ENCODE assay signal across 15 mouse cellular contexts in the genomic region with DNA sequence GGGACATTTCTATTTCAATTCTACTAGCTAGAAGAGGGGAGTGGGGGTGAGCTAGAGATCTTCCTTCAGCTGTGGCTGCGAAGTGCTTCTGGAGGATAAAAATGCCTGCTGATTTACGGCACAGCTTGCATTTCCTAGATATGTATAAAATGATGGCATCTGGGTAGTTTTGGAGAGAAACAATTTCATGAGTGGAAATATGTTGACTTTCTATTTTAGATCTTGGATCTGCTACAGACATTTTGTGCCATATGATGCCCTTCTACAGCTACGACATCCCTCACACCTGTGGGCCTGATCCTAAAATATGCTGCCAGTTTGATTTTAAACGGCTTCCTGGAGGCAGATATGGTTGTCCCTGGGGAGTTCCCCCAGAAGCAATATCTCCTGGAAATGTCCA.
DNase-seq lines count a peak whose midpoint lies in the region.
"Had no signal": no experiment of that assay in that cellular context is flagged by ENCODE, and none has a peak within 500 bp of the region (broad histone marks: within the 10 kb centered on the region; RNA-seq: fewer than 3 reads in every experiment).

No protein-coding gene starts in this region.

- peak; percentile 19 for DNase-seq in cerebellum, adult 9-10 months
- no peak for DNase-seq in cerebellum, adult 11 months
- peak; percentile 11 for DNase-seq in layer of hippocampus, adult 11-12 months (ENCODE audit: low spot score)
- no peak for DNase-seq in layer of hippocampus, adult 9-11 months
- DNase-seq in right cerebral cortex, postnatal 10 days (ENCODE audit: low spot score in 2 of 2) = peak; percentile 35 to 69
- DNase-seq in right cerebral cortex, postnatal 14 days = no peak
- DNase-seq in lung, postnatal 14 days = no peak
- DNase-seq: adrenal gland, postnatal 10 days; cerebellum, postnatal 14 days; gastrocnemius, postnatal 25 days; heart, adult 18-20 months; heart, postnatal 10 days; kidney, postnatal 25 days; thymus, adult 18-20 months; thymus, postnatal 36 days had no signal

Comparison
In these comparisons a context has a peak if more than half of its experiments do, and no peak if none do; other contexts are left out.
1. DNase-seq: peak in cerebellum, adult 9-10 months (single experiment), layer of hippocampus, adult 11-12 months (single experiment) and right cerebral cortex, postnatal 10 days (2 of 2); none in cerebellum, adult 11 months (single experiment), layer of hippocampus, adult 9-11 months (single experiment), right cerebral cortex, postnatal 14 days (single experiment) and lung, postnatal 14 days (single experiment).